Mouse (Mus musculus): ENCODE measurements around the gene Hoxb7. TPM values are rescaled to one million over a fixed set of nuclear protein-coding genes. Genes with fewer than 3 reads are reported as not detected.
A peak's percentile ranks its signal among the peaks of the same experiment; 100 is the strongest.

Hoxb7 gene
- polyA plus RNA-seq, 2 experiments from 2014 or later = not detected

DNA sequence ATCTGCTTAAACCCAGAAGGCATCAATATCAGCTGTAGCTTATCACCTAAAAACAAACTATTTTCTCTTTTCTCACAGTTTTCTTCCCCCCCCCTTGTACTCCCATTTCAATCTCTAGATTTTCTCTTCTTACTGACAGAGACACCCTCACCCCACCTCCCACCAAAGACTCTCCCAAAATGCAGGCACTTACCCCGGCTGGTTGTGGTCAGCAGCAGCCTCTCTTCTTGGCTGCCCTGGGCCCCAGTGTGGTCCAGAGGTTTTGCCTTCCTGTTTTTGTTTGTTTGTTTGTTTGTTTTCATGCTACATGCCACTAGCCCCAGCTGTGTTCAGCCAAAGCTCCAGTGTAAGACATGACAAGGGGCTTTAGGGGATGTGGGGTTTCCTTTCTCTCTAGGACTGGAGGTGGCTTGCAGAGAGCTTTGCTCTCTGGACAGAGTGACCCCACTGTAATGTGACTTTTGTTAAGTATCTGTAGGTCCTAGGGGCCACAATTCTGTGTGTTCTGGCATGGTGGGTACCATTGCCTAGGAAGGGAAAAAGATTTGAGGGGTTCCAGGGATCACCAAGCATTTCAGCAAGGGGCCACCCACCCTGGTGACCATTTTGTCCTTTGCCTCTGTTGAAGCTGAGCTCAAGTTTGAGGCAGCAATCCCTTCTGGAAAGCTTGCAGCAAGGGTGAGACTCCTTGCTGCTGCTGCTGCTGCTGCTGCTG is 18.2 kb upstream of the Hoxb7 start:
- ATAC-seq = no peak

DNA sequence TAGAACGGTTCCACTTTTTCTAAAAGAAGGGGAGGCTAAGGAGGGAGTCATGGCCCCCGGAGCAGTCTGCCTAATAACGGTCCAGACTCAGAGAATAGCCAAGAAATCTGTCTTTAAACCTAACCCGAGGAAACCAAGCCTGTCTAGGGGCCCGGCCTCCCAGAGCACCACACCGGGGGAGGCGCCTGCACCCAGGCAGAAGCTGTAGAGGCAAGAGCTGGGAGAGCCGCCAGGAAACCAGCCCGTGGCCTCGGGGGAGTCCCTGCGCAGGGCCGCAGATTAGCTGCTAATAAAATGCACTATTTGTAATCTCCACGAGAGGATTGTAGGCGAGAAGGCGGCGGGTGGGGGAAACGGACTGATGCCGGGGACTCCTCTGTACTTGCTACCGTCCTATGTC is 16.6 kb upstream of the Hoxb7 start:
- peak; percentile 46 for ATAC-seq

DNA sequence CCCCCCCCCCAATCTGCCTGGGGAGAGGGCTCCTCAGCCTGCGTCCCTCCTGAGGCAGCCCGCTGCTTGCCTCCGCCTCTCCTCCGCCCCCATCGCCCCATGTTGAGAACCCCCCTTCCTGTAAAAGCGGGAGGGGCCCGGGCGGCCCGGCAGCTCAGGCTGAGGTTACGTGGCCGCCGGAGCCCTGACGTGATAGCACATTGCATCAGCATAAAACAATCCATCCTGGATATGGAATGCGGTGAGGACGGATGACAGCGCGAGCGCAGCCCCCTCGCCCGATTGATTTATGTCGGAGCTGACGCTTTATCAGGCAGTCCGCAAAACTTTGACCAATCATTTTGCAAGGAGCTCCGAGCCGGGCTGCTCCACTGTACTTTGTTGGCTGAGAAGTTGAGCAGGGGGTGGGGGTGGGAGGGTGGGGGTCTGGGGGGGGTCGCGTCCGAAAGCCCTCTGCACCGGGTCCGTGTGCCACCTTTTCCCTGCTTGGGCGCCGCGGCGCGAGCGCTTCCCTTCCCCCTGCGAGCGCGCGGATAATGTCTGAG is 15.4 kb upstream of the Hoxb7 start, which contains the start of gene Hoxb9:
TSS of gene Hoxb9 (plus strand) at position 462 of the 545 bp plus-strand sequence.
- ATAC-seq = peak; percentile 25

DNA sequence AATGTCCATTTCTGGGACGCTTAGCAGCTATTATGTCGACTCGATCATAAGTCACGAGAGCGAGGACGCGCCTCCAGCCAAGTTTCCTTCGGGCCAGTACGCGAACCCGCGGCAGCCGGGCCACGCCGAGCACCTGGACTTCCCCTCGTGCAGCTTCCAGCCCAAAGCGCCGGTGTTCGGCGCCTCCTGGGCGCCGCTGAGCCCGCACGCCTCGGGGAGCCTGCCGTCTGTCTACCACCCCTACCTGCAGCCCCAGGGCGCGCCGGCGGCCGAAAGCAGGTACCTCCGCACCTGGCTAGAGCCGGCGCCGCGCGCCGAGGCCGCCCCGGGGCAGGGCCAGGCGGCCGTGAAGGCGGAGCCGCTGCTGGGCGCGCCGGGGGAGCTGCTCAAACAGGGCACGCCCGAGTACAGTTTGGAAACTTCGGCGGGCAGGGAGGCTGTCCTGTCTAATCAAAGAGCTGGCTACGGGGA is 14.8 kb upstream of the Hoxb7 start:
- no peak for ATAC-seq

DNA sequence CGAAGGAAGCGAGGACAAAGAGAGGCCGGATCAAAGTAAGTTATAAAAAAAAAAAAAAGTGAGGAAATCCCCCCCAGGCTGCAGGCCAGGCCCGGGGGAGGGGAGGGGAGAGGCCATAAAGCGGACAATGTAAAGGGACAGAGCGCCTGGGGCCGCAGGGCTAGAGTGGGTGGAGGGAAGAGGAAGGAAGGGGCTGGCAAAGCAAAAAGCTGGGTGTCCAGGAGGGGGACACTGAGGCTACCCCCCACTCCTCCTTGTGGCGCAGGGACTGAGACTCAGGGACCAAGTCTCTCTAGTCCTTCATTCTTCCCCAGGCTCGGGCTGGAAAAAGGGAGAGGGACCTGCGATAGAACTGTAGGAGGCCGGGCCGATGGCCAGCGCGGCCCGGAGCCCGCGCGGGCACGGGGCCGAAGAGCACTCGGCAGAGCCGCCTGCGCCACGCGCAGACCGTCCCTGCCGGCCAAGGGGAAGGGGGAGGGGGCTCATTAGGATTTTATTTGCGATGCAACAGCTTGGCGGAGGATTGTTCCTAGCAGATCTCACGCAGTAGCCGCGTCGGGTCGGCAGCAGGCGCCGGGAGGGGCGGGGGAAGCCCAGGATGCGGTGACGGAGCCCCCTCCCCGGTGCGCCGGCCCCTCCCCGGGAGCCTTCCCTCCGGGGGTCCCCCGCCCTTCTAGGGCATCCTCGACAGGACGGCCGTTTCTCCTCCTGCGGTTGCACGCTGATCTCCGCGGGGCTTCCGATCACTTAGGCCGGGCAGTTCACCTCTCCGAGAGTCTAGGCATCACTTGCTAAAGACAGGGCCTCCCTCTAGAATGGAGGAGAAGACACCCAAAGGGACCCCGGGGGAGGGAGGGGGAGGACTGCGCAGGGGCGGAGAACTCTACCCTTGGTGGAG is 14.2 kb upstream of the Hoxb7 start:
- no peak for ATAC-seq

DNA sequence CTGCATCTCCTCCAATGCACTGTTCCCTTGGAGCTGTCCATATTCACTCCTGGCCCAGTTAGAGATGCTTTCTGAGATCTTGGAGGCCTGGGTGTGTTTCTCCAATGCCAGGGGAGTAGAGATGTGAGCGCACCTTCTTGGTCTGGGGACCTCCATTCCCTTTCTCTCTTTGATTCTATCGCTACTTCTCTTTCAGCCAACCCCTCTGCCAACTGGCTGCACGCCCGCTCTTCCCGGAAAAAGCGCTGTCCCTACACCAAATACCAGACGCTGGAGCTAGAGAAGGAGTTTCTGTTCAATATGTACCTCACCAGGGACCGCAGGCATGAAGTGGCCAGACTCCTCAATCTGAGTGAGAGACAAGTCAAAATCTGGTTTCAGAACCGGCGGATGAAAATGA is 12.0 kb upstream of the Hoxb7 start:
- ATAC-seq = no peak

DNA sequence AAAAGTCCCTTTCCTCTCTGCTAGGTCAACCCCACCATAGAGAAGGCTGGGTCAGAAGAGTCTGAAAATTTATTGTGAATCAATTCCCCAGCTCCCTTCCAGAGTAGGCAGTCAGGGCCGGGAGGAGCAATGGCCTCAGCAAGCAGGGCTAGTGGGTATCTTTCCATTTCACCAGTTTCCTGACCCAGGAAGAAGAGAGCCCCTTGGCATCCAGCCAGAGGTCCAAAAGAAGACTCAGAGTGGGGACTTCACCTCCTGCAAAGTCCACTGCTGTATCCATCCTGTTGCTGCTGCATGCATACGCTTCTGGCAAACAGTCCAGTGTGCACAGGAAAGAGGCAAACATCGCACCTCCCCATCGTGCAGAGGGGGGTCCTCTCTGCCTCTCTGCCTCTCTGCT is 10.5 kb upstream of the Hoxb7 start:
- no peak for ATAC-seq

DNA sequence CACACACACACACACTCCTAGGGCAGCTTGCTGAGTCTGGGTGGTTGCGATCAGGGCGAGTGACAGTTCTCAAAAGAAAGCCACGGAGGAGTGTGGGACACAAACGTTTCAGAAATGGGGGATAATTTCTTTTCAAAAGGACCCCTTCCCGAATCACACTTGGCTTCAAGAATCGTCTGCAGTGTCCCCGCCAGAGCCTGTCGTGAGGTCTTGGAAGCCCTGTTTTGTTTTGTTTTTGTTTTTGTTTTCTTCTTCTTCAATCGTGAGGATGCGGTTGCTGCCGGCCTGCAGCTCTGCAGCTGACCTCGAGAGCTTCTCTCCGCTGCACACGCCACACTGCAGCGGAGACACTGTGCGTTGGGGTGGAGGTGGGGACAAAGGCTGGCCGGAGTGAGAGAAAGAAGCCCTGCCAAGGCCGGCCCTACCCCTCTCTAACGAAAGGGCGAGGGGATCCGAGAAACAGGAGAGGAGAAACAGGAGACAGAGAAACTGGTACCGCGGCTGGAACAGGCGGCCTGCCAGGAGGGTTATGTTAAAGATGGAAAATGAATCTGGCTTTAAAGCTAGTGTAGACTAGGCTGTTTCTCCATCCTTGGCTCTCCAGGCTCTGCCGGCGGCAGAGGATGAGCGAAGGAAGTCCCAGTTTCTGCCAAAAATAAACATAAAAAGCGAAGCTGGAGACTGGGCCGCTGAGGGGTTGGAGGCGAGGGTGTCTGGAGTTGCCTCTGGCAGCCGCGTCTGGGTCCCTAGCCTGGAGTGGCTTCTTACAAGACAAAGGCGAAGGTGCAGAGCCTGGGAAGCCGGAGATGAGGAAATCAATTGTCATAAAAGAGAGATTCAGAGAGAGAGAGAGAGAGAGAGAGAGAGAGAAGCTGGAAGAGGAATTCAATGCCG is 9.0 kb upstream of the Hoxb7 start:
- no peak for ATAC-seq

DNA sequence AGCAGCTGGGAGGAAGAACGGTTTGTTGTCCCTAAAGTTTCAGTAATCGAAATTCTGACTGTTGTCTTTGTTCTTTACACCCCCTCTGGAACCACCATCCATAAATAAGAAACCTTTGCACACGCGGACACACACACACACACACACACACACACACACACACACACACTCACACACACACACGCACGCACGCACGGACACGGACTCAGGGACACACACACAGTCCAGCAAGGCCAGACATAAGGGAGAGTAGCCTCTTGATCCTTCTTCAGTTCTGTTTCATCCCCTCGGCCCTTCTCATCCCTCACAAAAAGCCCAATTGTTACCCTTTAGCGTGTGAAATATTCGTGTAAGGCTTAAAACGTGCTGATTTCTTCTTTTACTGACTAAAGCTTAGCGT is 8.1 kb upstream of the Hoxb7 start:
- no peak for ATAC-seq

DNA sequence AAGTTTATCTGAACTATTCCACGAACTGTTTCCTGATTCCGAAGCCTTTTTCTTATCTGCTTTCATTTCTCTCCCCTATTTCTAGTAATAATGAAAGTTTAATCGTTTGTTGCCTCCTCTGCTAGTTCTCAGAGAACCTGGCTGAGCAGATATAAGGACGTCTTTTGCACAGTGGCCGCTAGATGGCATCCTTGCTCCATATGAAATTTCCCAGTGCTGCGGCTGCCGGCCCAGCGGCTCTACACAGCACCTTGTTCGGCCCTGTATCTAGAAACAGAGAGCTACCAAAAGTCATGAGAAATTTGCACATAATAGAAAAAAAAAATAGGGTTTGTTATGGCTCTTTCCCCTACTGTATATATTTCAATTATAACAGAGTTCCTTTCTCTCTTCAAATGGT is 7.7 kb upstream of the Hoxb7 start:
- peak; percentile 82 for ATAC-seq

DNA sequence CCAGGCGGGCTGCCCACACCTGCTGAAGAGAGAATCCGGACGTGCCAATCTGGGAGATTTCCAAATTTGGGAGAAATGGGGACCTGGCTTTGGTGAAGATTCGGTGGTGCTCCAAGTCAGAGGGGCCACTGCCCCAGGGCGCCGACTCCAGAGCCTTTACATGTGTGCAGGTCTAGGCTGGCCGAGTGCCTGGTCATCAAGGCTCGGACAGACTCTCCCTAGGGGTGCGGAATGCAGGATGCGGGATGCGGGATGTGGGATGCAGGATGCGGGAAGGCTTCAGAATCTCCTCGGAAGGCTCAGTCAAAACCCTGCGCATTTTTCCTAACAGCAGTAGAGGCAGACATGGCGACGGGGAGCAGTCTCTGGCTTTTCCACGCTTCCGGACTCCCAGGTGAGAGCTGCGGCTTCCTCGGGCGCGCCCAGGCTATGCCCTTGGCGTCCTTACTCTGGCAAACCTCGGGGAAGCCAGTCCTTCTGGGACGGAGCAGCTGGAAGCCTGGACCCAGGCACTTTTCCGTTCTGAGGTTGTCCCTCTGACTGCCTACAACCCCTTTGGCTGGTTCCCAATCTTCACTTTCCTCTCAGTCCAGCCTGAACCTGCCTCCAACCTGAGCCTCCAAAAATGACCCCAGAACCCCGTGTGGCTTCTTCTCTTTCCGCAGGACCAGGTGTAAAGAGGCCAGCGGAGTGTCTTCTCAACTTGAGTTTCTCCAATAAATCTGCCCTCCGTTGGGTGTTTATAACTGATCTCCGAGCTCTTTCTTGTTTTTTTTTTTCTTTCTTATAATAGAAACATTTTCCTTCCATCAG is 6.8 kb upstream of the Hoxb7 start:
- no peak for ATAC-seq

DNA sequence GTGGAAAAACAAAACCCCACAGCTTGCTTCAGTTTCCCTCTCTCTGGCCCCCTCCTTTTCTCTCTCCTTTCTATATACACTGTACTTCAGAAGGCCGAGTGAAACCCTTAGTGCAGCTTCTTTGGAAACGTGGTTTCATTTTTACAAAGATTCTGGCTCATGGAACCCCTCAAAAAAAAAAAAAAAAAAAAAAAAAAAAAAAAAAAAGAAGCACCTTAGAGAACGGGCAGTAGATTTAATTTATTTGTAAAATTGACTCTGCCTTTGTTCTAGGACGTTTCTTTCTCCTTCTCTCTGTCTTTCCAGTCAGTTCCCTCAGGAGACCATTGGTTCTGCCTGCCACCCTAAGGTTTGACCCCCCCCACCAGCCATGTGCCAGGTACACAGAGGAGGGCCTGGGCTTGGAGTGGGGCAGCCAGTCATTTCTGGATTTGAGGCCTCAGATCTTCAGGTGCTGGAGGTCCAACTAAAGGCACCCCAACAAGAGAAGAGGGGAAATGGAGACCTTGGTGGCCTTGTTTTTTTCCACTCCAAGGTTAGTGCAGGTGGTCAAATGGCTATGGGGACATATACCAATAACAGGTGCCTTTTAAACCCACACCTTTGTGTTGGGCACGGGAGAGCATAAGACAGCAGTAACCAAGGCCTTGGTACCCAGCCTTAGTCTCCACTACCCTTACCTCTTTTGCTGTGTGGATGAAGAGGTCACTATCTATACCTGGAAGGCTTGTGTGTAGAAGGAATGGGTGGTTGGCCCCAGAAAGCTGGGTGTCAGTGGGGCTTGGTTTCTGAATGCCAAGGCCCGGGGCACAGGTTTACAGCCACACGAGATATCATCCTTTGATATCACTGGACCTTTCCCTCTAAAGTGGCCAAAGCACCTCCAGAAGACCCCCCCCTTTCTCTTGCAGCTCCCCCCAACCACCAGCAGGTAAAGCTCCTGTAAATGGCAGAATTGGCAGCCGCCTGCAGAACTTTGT is 5.7 kb upstream of the Hoxb7 start:
- ATAC-seq = no peak

DNA sequence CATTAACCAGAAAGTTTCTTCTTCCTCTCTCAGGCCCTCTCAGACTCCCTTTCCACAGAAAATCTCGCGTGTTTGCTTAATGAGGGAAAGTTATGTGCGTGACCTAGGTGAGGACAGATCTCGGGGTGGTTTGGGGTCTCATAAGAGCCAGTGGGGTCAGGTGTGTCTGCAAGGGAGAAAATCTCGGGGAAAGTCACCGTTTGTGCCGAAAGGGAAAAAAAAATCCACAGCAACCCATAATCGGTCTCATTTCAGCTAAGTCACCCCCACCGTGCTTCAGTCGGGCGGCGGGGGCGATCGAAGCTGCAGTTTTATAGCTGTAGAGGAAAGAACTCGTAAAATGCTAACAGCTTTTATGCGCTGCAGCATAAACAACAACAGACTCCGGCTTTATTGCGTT is 5.0 kb upstream of the Hoxb7 start:
- ATAC-seq = no peak

DNA sequence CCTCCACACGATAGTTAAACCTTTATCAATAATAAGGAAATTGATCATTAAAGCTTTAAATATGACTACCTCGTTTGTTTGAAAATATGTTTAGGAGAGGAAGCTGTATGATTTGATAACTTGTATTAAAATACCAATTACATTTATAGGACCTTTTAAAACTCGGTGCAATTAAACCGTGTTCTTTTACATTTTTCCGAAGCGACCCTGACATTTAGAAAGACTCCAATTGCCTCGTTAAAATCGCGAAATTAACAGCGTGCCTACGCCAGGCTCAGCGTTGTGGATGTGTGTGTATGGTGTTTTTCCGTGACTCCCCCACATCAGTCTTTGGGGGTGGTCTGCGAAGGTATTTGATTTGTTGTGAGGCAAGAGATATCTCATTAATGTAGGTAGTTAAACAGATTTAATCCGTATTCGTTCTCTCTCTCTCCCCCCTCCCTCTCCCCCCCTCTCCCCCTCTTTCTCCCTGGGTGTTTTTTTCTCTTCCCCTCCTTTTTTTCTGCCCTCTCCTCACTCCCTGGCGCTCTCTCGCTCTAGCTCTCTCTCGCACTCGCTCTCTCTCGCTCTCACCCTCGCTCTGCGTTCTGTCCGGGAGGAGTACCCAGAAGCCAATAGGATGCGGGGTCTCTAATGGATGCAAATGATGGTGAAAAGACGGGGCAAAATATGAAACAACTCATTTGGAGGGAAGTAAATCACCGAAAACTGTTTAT is 4.4 kb upstream of the Hoxb7 start, which contains the start of gene Hoxb8:
TSS of gene Hoxb8 (plus strand) at position 51 of the 716 bp plus-strand sequence.
- no peak for ATAC-seq

DNA sequence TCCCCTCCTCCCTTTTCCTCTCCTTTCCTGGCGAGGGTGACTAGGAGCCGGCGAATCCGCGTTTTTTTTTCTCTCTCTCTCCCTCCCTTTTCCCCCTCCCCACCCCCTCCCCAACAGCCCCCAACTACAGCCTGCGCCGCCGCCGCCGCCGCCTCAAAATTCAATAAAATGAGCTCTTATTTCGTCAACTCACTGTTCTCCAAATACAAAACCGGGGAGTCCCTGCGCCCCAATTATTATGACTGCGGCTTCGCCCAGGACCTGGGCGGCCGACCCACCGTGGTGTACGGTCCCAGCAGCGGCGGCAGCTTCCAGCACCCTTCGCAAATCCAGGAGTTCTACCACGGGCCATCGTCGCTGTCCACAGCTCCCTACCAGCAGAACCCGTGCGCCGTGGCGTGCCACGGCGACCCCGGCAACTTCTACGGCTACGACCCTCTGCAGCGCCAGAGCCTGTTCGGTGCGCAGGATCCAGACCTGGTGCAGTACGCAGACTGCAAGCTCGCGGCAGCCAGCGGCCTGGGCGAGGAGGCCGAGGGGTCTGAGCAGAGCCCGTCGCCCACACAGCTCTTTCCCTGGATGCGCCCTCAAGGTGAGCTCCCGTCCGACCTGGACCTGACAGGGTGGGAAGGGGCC is 3.5 kb upstream of the Hoxb7 start:
- no peak for ATAC-seq

DNA sequence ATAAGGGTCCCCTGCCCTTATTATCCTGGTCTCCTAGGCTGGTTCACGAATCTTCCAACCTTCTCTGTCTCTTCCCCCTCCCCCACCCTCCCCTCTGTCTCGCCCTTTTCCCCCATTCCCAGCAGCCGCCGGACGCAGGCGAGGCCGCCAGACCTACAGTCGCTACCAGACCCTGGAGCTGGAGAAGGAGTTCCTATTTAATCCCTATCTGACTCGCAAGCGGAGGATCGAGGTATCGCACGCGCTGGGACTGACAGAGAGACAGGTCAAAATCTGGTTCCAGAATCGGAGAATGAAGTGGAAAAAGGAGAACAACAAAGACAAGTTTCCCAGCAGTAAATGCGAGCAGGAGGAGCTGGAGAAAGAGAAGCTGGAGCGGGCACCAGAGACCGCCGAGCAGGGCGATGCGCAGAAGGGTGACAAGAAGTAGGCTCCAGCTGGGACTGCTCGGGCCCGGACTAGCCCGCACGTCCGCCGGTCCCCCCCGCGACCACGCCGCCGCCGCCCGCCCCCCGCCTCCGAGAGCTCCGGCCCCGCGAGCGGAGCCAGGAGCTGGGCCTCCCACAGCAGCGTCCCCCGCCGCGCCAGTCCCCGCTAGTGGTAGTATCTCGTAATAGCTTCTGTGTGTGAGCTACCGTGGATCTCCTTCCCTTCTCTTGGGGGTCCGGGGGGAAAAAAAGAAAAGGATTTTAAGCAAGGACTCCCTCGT is 2.2 kb upstream of the Hoxb7 start:
- ATAC-seq = no peak

DNA sequence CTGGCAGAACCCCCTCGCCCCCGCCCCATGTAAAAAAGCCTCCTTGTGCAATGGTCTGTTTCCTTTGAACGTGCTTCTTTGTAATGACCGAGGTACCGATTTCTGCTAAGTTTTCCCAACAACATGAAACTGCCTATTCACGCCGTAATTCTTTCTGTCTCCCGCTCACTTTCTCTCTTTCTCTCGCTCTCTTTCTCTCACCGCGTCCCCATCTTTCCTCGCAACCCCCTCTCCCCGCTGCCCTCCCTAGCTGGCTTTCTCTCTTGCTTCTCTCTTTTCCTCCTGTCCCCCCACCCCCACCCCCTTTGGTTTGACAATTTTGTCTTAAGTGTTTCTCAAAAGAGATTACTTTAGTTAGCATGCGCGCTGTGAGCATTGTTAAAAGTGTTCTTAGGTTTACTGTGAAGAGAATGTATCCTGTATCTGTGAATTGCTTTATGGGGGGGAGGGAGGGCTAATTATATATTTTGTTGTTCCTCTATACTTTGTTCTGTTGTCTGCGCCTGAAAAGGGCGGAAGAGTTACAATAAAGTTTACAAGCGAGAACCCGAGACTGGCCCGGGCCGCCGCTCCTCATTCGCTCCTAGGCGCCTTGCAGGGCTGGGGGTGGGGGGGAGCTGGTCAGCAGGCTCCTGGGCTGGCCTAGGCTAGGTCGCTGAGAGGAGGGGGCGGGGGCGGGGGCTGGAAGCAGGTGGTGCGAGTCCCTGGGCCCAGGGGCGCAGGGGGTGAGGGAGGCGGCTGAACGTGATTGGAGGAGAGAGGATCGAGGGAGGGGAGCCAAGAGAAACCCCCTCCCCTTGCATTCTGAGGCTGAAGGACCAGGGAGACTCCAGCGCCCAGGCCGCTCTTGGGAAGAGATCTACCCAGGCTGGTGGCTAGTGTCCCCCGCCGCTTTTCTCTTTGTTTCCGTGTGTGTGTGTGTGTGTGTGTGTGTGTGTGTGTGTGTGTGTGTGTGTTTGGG is 1.4 kb upstream of the Hoxb7 start:
- no peak for ATAC-seq

Data from activated CD4-positive, CD25-positive, alpha-beta regulatory T cell, adult 4 months (primary cell).